Mouse (Mus musculus) central nervous system, embryonic 18 days (tissue): ENCODE data around the gene Nr1i2. TPM values are rescaled to one million over a fixed set of nuclear protein-coding genes. Genes with fewer than 3 reads are reported as not detected.

Experiments used
- polyA plus RNA-seq: library from polyadenylated mRNA; depleted of rRNA; stranded (reverse); fragments of >200 nt; gene quantifications from 2 replicates; pipeline ENCODE4 v1.2.3, GENCODE M21; 2012; rRNA removed

Nr1i2 gene
- not detected in 2 replicates for polyA plus RNA-seq

DNA sequence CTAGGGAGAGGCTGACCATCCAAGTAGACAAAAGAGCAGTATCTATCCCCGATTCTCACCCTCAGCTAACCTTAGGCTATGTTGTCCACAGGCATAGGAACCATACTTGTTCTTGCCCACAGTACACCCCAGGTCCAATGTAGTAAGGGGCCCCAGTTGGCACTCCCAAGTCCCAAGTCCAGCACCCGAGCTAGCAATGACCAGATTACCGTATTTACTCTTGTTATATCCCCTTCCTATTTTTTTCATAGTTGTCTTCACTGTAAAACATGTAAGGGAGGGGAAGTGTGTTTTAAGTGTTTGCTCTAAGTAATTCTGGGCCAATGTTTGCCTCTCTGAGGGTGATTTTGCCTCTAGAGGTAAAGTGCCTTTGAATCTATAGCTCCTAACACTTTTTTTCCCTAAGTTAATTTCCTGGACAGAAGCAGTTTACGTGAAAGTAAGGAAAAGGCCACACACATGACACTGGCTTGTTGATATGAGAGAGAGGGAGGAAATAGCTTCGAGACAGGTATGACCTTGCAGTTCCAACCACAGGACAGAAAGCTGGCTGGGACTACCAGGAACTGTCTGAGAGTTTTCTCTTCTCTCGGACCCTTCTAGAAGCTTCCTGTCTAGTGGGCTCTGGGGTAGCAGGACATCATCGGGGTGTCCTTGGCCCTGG lies at the start of gene Nr1i2:
TSS of gene Nr1i2 (minus strand) at position 140 of the 664 bp plus-strand sequence.

DNA sequence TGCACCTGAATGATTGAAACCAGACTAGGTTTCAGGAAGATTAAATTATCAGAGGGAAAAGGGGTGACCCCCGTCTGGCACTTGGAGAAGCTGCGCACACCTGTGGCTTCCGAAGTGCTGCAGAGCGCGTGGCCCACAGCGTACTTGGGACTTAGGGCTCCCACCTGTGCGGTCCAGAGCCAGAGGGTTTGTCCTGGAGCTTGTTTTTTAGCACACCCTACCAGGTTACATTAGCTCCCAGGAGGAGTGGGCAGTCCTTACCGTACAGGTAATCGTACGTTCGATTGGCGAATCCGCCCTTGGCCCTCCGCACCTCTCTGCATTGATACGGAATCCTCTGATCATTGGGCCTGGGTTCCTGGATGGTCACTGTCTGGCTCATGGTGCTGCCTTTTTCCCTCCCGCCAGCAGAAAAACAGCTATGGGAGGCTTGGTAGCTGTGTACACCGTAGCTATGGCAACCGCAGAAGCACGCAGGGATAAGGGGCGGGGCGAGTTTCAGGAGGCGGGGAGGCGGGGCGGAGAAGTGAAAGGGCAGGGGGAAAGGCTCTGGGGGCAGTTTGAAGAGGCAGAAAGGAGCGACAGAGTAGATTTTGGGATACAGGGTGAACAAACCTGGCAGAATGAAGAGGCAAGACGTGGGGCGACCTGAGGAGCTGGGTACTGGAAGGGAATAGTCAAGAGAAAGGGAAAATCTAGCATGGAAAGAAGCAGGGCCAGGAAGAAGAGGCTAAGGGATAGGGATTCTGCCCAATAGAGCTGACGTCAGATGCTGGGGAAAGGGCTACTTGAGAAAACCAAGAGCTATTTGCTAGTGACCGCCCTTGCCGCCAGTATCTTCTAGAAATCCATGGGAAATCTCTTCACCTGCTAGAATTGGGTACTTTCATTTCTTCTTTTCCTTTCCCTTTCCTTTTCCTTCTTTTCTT lies 47.0 kb upstream of the Nr1i2 start, which contains the start of gene Maats1:
TSS of gene Maats1 (minus strand) at position 748 of the 929 bp plus-strand sequence.

Other genes starting within 250 kb of the Nr1i2 start
- gene Gsk3b, start 205.8 kb downstream of the Nr1i2 start, polyA plus RNA-seq = 40.7 and 43.4 TPM in 2 replicates
- gene Maats1, start 47.3 kb upstream of the Nr1i2 start, polyA plus RNA-seq = 1.0 and 1.3 TPM in 2 replicates
- 82.8 and 82.9 TPM in 2 replicates for gene Cox17, start 52.2 kb upstream of the Nr1i2 start, polyA plus RNA-seq
- gene Gm21987, start 52.2 kb upstream of the Nr1i2 start, polyA plus RNA-seq = not detected in 2 replicates
- 0.76 and 0.94 TPM in 2 replicates for gene Popdc2, start 67.4 kb upstream of the Nr1i2 start, polyA plus RNA-seq
- 0.78 and 2.5 TPM in 2 replicates for gene Pla1a, start 138.3 kb upstream of the Nr1i2 start, polyA plus RNA-seq
- gene Adprh, start 157.9 kb upstream of the Nr1i2 start, polyA plus RNA-seq = 61.2 and 64.9 TPM in 2 replicates
- 0.53 and 0.87 TPM in 2 replicates for gene Cd80, start 160.7 kb upstream of the Nr1i2 start, polyA plus RNA-seq
- 16.5 and 18.9 TPM in 2 replicates for gene Timmdc1, start 227.8 kb upstream of the Nr1i2 start, polyA plus RNA-seq